Mouse (Mus musculus) liver, adult 2 months (tissue): ENCODE data around the gene Fam189a2. TPM values are rescaled to one million over a fixed set of nuclear protein-coding genes. Genes with fewer than 3 reads are reported as not detected.

Experiments
- DNase-seq: peaks from one replicate; pipeline ENCODE4 v3.0.0-alpha.2; 2011; ENCODE audit warnings: low read depth, low spot score; ENCODE audit errors: extremely low read depth
- H3K27ac ChIP-seq: fragments of 200-500 bp; replicated peaks from 2 replicates; pipeline ENCODE4 v1.5.1; 2012; ENCODE audit warnings: low read depth, mild to moderate bottlenecking, control low read depth, inconsistent platforms, low read length; ENCODE audit not compliant: insufficient read depth
- H3K27me3 ChIP-seq: fragments of 200-500 bp; 2 replicates; pipeline ENCODE4 v1.6.1; 2012; ENCODE audit warnings: mild to moderate bottlenecking, moderate library complexity, low read length, inconsistent platforms; ENCODE audit not compliant: control insufficient read depth, insufficient read depth
- H3K36me3 ChIP-seq: fragments of 200-500 bp; 2 replicates; pipeline ENCODE4 v1.6.1; 2012; ENCODE audit warnings: low read length, inconsistent platforms; ENCODE audit not compliant: control insufficient read depth, insufficient read depth
- H3K4me1 ChIP-seq: fragments of 200-500 bp; 2 replicates; pipeline ENCODE4 v1.6.1; 2011; ENCODE audit warnings: low read length; ENCODE audit not compliant: control insufficient read depth, insufficient read depth
- H3K4me3 ChIP-seq: fragments of 200-500 bp; 2 replicates; pipeline ENCODE4 v1.5.1; 2011; ENCODE audit warnings: low read depth, mild to moderate bottlenecking, control low read depth, low read length, moderate library complexity; ENCODE audit not compliant: insufficient read depth
- H3K79me2 ChIP-seq: fragments of 200-500 bp; 2 replicates; pipeline ENCODE4 v1.6.1; 2012; ENCODE audit warnings: inconsistent platforms, mild to moderate bottlenecking, low read length, moderate library complexity; ENCODE audit not compliant: control insufficient read depth, insufficient read depth
- H3K9ac ChIP-seq: fragments of 200-500 bp; 2 replicates; pipeline ENCODE4 v1.6.1; 2012; ENCODE audit warnings: low read depth, mild to moderate bottlenecking, control low read depth, inconsistent platforms, low read length
- CTCF ChIP-seq: fragments of 200-500 bp; IDR thresholded peaks from 2 replicates; pipeline ENCODE4 v1.5.1; 2011; ENCODE audit warnings: low read depth, low read length, control low read depth
- POLR2A ChIP-seq: fragments of 200-500 bp; IDR thresholded peaks from 2 replicates; pipeline ENCODE4 v1.6.1; 2011; ENCODE audit warnings: low read length, control low read depth; ENCODE audit not compliant: insufficient read depth; ENCODE audit errors: extremely low read depth
- WGBS: fragments of 180-500 bp; shearing (Covaris S2); methylation state at CpG from one replicate; pipeline ENCODE4 v1.1.7; 2018; 5-methylcytosine and 5-hydroxymethylcytosine counted together
- polyA plus RNA-seq: library from polyadenylated mRNA; depleted of rRNA; stranded (reverse); fragments of >200 nt; gene quantifications from 2 replicates; pipeline ENCODE4 v1.2.3, GENCODE M21; 2012
- total RNA-seq: library from RNA; depleted of rRNA; stranded (reverse); fragments of >200 nt; gene quantifications from 2 replicates; pipeline ENCODE4 v1.2.3, GENCODE M21; 2014

The Fam189a2 gene
- total and polyA plus RNA-seq, 2 experiments = 0.73 to 0.74 TPM

DNA sequence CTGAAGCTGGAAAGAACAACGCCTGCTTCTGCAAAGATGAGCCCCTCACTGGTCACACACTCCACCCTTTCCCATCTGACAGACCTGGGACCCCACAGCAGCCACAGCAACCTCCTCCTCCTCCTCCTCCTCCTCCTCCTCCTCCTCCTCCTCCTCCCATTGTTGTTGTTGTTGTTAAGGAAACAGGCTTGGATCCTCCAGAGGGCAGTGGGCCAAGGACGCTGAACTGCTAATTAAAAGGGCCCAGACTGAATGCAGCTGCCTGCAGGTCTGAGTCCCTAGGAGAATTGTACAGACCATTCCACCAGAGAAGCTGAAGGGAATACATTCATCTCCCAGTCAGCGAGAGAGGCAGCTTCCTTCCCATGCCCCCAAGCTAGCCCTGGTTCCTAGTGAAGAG lies 70.5 kb downstream of the Fam189a2 start:
- no peaks in the 10 kb centered on the region for H3K27me3 ChIP-seq
- no peaks in the 10 kb centered on the region for H3K36me3 ChIP-seq
- H3K9ac ChIP-seq = no peak overlapping the region
- no peaks in the 10 kb centered on the region for H3K79me2 ChIP-seq
- no peaks in the 10 kb centered on the region for H3K4me1 ChIP-seq
- no peak overlapping the region for H3K27ac ChIP-seq
- 64% methylated on average over 3 of the region's 3 CpGs for WGBS
- DNase-seq = peak; percentile 5
- H3K4me3 ChIP-seq = no peak overlapping the region
- TF ChIP-seq CTCF (no peak), POLR2A (no peak)

DNA sequence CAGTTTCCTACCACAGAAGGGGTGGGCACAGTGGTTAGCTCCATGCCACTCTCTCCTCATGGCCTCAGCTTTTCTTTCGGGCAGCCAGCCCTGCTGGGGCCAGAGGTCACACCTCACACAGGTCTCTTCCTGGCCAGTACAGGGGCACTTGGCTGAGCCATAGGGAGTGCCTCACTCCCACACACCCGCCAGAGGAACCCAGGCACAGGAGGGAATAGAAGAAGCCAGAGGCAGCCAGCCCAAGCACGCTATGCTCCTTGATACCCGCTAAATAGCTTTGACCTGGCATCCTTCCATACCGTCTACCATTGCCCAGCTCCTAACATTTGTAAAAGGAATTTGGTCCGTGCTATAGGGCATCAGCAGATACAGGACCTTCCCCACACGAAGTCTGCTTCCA lies 70.9 kb downstream of the Fam189a2 start:
- H3K4me3 ChIP-seq = no peak overlapping the region
- no peaks in the 10 kb centered on the region for H3K4me1 ChIP-seq
- H3K9ac ChIP-seq = no peak overlapping the region
- no peaks in the 10 kb centered on the region for H3K36me3 ChIP-seq
- WGBS = 61% methylated on average over 7 of the region's 7 CpGs
- H3K27ac ChIP-seq = no peak overlapping the region
- no peaks in the 10 kb centered on the region for H3K27me3 ChIP-seq
- DNase-seq = peak; percentile 6
- no peaks in the 10 kb centered on the region for H3K79me2 ChIP-seq
- TF ChIP-seq POLR2A (no peak), CTCF (no peak)

DNA sequence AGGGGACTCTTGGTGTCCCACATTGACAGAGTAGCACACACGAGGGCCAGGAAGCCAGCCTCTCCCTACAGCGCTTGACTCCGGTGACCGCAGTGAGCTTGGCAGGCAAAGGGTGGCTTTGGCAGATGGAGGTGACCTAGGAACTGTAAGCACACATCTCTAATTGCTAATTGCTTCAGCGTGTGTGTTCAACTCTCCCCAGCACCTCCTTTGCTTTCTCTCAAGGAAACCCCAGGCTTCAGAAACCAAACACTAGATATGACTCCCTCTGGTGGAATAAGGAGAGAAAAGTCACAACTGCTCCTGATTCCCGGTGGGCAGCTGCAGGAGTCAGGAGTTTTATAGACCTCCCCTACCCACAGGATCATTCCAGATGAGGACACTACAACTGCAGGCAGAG lies 71.9 kb downstream of the Fam189a2 start:
- 52% methylated on average over 6 of the region's 6 CpGs for WGBS
- Histone ChIP-seq H3K79me2 (no peaks in the 10 kb centered on the region), H3K4me1 (no peaks in the 10 kb centered on the region), H3K36me3 (no peaks in the 10 kb centered on the region), H3K9ac (no peak overlapping the region), H3K4me3 (no peak overlapping the region), H3K27ac (no peak overlapping the region), H3K27me3 (no peaks in the 10 kb centered on the region)
- no peak for DNase-seq
- TF ChIP-seq CTCF (no peak), POLR2A (no peak)

DNA sequence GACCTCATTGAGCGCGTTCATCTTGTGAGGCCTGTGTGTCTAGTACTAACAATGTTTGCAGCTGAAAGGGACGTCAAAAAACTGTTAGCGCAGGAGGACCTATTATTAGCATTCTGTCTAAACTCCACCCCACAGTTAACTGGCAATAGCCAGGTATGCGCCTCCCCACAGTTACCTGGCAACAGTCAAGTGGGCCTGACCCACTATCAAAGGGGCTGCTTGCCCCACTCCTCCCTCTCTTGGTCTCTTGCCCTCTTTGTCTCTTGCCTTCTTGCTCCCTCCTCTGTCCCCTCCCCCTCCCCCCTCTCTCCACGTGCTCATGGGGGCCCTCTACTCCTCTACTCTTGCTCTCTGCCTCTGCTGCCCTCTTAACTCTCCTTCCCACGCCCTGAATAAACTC lies 73.3 kb downstream of the Fam189a2 start:
- TF ChIP-seq CTCF (no peak), POLR2A (no peak)
- WGBS = 65% methylated on average over 7 of the region's 7 CpGs
- no peak overlapping the region for H3K9ac ChIP-seq
- no peak for DNase-seq
- no peaks in the 10 kb centered on the region for H3K36me3 ChIP-seq
- H3K27me3 ChIP-seq = no peaks in the 10 kb centered on the region
- no peak overlapping the region for H3K27ac ChIP-seq
- no peak overlapping the region for H3K4me3 ChIP-seq
- H3K79me2 ChIP-seq = no peaks in the 10 kb centered on the region
- H3K4me1 ChIP-seq = no peaks in the 10 kb centered on the region

DNA sequence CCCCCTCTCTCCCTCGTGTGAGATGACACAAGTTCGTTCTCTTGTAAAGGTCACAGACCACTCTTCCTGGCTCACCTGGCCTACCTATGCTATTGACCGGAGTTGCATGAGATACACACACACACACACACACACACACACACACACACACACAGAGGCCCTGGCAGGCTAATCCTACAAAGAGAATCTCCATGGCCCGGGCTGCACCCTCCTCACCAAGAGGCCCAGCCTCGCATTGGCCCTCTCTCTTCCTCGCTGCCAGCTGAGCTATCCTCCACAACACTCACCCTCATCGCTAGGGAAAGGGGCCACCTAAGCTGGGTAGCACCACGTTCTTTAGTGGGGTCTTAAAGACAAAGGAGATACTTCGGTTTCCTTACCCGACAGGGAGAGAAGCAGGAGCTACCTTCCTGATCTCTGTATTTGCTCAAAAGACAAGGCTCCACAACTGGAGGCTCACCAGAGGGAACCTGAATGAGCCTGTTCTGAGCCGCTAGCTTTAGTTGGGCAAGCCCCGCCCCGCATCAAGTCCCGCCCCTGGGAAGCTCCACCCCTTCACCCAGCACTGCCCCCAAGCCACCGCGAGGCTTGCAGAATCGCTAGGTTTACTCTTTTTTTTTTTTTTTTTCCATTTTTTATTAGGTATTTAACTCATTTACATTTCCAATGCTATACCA lies 74.4 kb downstream of the Fam189a2 start:
- Histone ChIP-seq H3K4me3 (no peak overlapping the region), H3K36me3 (no peaks in the 10 kb centered on the region), H3K9ac (no peak overlapping the region), H3K79me2 (no peaks in the 10 kb centered on the region), H3K27me3 (no peaks in the 10 kb centered on the region), H3K27ac (no peak overlapping the region), H3K4me1 (no peaks in the 10 kb centered on the region)
- 69% methylated on average over 17 of the region's 17 CpGs for WGBS
- no peak for DNase-seq
- TF ChIP-seq CTCF = no peak
- TF ChIP-seq POLR2A = no peak

DNA sequence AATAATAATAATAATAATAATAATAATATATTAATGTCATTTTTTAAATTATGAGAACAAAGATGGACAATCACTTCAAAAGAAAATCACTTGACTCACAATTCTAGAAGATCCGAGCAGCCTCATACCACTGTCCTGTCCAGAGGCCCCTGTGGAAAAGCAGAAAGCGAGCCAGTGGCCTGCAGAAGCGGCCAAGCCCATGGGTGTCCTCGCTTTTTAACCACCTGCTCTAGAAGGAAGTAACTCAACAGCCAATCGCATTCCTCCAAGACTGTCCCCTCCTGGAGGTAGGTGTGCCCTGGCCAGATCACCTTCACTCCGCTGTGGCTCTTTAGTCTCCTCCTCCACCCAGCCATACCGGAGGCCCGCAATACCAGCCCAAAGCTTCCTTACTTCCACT lies 75.4 kb downstream of the Fam189a2 start:
- Histone ChIP-seq H3K27me3 (0 out of 2 replicates have a peak, but pooled peaks cover 2% of the 10 kb centered on the region), H3K4me1 (no peaks in the 10 kb centered on the region), H3K4me3 (no peak overlapping the region), H3K9ac (no peak overlapping the region), H3K27ac (no peak overlapping the region), H3K79me2 (no peaks in the 10 kb centered on the region), H3K36me3 (no peaks in the 10 kb centered on the region)
- 89% methylated on average over 8 of the region's 8 CpGs for WGBS
- TF ChIP-seq POLR2A (no peak), CTCF (no peak)
- DNase-seq = no peak
